Mouse (Mus musculus): ENCODE data around the gene Hes5. TPM values are rescaled to one million over a fixed set of nuclear protein-coding genes. Genes with fewer than 3 reads are reported as not detected.

The Hes5 gene
- total RNA-seq, 2 experiments from 2014 or later: not detected

DNA sequence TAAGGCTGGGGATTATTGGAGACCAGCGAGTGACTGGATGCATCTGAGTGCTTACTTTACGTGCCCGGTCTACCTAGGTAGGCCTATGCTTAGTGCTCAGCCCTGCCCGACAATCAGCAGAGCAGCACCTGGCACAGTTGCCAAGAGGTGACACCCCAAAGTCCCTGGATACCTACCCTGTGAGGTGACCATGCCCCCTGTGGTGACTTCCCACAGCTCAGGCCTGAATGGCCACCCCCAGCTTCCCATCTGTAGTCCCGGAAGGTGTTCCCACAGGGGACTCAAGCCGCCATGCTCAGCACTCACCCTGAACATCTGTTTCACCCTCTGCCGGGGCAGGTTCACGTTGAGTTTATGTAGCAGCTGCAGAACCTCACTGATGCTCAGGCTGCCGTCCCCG lies 45.6 kb downstream of the Hes5 start:
- ATAC-seq (replicated peaks; ENCODE audit: low FRiP score, poor library complexity, severe bottlenecking): no peak

DNA sequence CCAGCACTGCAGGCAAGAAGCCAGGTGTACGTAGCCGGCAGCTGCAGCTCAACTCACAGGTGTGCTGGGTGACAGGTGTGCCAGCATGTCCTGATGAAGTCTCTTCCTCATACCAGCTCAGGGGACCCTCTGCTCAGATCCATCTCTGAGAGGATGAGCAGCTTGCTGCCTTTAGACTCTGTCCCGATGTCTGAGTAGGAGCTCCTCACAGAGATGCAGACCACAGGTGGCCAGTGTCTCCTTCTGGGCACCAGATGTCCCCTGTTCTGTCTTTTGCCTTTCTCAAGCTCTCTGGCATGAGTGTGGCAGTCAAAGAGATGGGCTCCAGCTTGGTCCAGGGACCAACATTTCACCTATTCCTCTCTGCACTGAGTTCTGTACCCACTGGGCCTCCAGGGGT lies 46.9 kb downstream of the Hes5 start:
- no peak for ATAC-seq (replicated peaks; ENCODE audit: low FRiP score, poor library complexity, severe bottlenecking)

GRCm38 (mm10) chr4:155008075-155008474 lies 47.4 kb downstream of the Hes5 start:
- ATAC-seq (replicated peaks; ENCODE audit: low FRiP score, poor library complexity, severe bottlenecking): no peak

- ATAC-seq (replicated peaks; ENCODE audit: low FRiP score, poor library complexity, severe bottlenecking): no peak
Measured at GRCm38 (mm10) chr4:155009216-155009615, 48.5 kb downstream of the Hes5 start.

GRCm38 (mm10) chr4:155010870-155011269 lies 50.1 kb downstream of the Hes5 start:
- no peak for ATAC-seq (replicated peaks; ENCODE audit: low FRiP score, poor library complexity, severe bottlenecking)

GRCm38 (mm10) chr4:155011312-155012025 lies 50.7 kb downstream of the Hes5 start:
- no peak for ATAC-seq (replicated peaks; ENCODE audit: low FRiP score, poor library complexity, severe bottlenecking)

Other genes with a start within 250 kb of the Hes5 start
- not detected in 2 replicates for gene Ttc34, start 123.5 kb upstream of the Hes5 start, total RNA-seq (2015; ENCODE audit: low replicate concordance)
- gene Ttc34, start 123.5 kb upstream of the Hes5 start, total RNA-seq (2017; ENCODE audit: low replicate concordance): not detected in 2 replicates
- 5.9 and 10.1 TPM in 2 replicates for gene Mmel1, start 91.3 kb upstream of the Hes5 start, total RNA-seq (2015; ENCODE audit: low replicate concordance)
- 6.4 and 14.4 TPM in 2 replicates for gene Mmel1, start 91.3 kb upstream of the Hes5 start, total RNA-seq (2017; ENCODE audit: low replicate concordance)
- 2.5 and 13.7 TPM in 2 replicates for gene Fam213b, start 61.8 kb upstream of the Hes5 start, total RNA-seq (2015; ENCODE audit: low replicate concordance)
- gene Fam213b, start 61.8 kb upstream of the Hes5 start, total RNA-seq (2017; ENCODE audit: low replicate concordance): 6.1 and 13.0 TPM in 2 replicates
- 845 and 899 TPM in 2 replicates for gene Tnfrsf14, start 32.4 kb upstream of the Hes5 start, total RNA-seq (2015; ENCODE audit: low replicate concordance)
- 775 and 1,097 TPM in 2 replicates for gene Tnfrsf14, start 32.4 kb upstream of the Hes5 start, total RNA-seq (2017; ENCODE audit: low replicate concordance)
- 61.3 and 78.0 TPM in 2 replicates for gene Pank4, start 3.2 kb downstream of the Hes5 start, total RNA-seq (2015; ENCODE audit: low replicate concordance)
- gene Pank4, start 3.2 kb downstream of the Hes5 start, total RNA-seq (2017; ENCODE audit: low replicate concordance): 40.0 and 50.1 TPM in 2 replicates
- not detected in 2 replicates for gene Plch2, start 95.9 kb downstream of the Hes5 start, total RNA-seq (2015; ENCODE audit: low replicate concordance)
- gene Plch2, start 95.9 kb downstream of the Hes5 start, total RNA-seq (2017; ENCODE audit: low replicate concordance): not detected in 2 replicates
- gene Pex10, start 106.1 kb downstream of the Hes5 start, total RNA-seq (2015; ENCODE audit: low replicate concordance): 1.1 and 4.6 TPM in 2 replicates
- gene Pex10, start 106.1 kb downstream of the Hes5 start, total RNA-seq (2017; ENCODE audit: low replicate concordance): 0.91 and 4.5 TPM in 2 replicates
- gene Rer1, start 125.5 kb downstream of the Hes5 start, total RNA-seq (2015; ENCODE audit: low replicate concordance): 43.6 and 74.2 TPM in 2 replicates
- 48.6 and 57.6 TPM in 2 replicates for gene Rer1, start 125.5 kb downstream of the Hes5 start, total RNA-seq (2017; ENCODE audit: low replicate concordance)
- 2.5 TPM in 1 of 2 replicates, not detected in the other for gene Morn1, start 125.7 kb downstream of the Hes5 start, total RNA-seq (2015; ENCODE audit: low replicate concordance)
- 0.08 TPM in 1 of 2 replicates, not detected in the other for gene Morn1, start 125.7 kb downstream of the Hes5 start, total RNA-seq (2017; ENCODE audit: low replicate concordance)